Mouse (Mus musculus) midbrain, embryonic 13.5 days (tissue): ENCODE measurements around the gene Zbtb38. TPM values are rescaled to one million over a fixed set of nuclear protein-coding genes. Genes with fewer than 3 reads are reported as not detected.

Experiments
- ATAC-seq: fragments of 200-750 bp; cut with Nextera tagmentation; 2 replicates; pipeline ENCODE4 v1.8.0; 2017; ENCODE audit warnings: mild to moderate bottlenecking, moderate TSS enrichment, moderate library complexity
- H3K27ac ChIP-seq: fragments of 300-500 bp; sonication (generic); 2 replicates; pipeline ENCODE4 v1.5.1; 2015; ENCODE audit warnings: inconsistent platforms, mild to moderate bottlenecking, moderate library complexity
- H3K27me3 ChIP-seq: fragments of 300-500 bp; sonication (generic); 2 replicates; pipeline ENCODE4 v1.6.1; 2015; ENCODE audit warnings: mild to moderate bottlenecking, inconsistent platforms
- H3K36me3 ChIP-seq: fragments of 300-500 bp; sonication (generic); 2 replicates; pipeline ENCODE4 v1.6.1; 2015; ENCODE audit warnings: mild to moderate bottlenecking, inconsistent platforms
- H3K4me1 ChIP-seq: fragments of 300-500 bp; sonication (generic); replicated peaks from 2 replicates; pipeline ENCODE4 v1.6.1; 2015; ENCODE audit warnings: inconsistent platforms
- H3K4me2 ChIP-seq: fragments of 300-500 bp; sonication (generic); replicated peaks from 2 replicates; pipeline ENCODE4 v1.6.1; 2015; ENCODE audit warnings: moderate library complexity, mild to moderate bottlenecking, inconsistent platforms
- H3K4me3 ChIP-seq: fragments of 300-500 bp; sonication (generic); replicated peaks from 2 replicates; pipeline ENCODE4 v1.5.1; 2015; ENCODE audit warnings: mild to moderate bottlenecking, inconsistent platforms
- H3K9ac ChIP-seq: fragments of 300-500 bp; sonication (generic); replicated peaks from 2 replicates; pipeline ENCODE4 v1.6.1; 2015; ENCODE audit warnings: mild to moderate bottlenecking, inconsistent platforms
- H3K9me3 ChIP-seq: fragments of 300-500 bp; sonication (generic); 2 replicates; pipeline ENCODE4 v1.6.1; 2016; ENCODE audit warnings: mild to moderate bottlenecking, inconsistent platforms
- WGBS: fragments of 180-500 bp; shearing (Covaris S2); methylation state at CpG from one replicate; pipeline ENCODE4 v1.1.7; 2015; 5-methylcytosine and 5-hydroxymethylcytosine counted together
- polyA plus RNA-seq: library from polyadenylated mRNA; unstranded; fragments of >200 nt; fragmentation: Nextera tagmentation; extraction: Ambion mirVana; gene quantifications from 2 replicates; pipeline ENCODE4 v1.2.1, GENCODE M21; 2015

Zbtb38 gene
- polyA plus RNA-seq, 1 experiment from 2014 or later: 38.0 TPM

DNA sequence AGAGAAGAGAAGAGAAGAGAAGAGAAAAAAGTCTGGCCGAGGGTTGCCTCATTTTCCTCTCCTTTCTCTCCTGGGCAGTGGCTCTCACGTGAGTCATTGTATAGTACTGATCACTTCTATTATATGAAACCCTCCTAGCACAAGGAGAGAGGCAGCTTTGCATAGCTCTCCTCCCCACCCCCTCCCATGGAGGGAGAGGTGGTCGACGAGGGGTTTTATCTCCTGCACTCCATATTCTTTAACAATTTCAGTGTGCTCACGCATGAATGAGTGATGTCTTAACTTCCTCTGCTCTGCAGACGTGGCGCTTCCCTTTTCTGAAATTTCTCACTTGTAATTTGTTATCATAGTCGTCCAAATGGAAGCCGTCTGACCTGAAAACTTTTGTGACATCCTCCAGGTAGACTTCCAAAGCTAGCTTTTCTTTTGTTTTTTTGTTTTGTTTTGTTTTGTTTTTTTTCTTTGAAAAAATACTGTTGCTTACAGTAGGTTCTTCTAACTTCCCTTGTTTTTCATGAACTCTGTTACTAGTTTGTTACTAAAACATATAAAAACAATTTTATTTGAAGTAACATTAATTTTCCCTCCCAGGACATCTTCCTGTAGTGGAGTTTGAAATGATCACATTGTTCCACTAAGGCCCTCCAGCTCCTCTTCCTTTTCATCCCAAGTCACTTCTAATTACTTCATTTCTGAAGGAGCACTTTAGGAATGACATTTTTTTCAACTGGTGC lies 116.0 kb downstream of the Zbtb38 start:
- Histone ChIP-seq H3K9me3 (no peaks in the 10 kb centered on the region), H3K27me3 (peaks cover 14% of the 10 kb centered on the region), H3K4me1 (peaks cover 4% of the 10 kb centered on the region; the same call in 1 of the 2 replicates), H3K27ac (no peak overlapping the region), H3K4me3 (no peak overlapping the region), H3K4me2 (no peak overlapping the region), H3K36me3 (no peaks in the 10 kb centered on the region), H3K9ac (no peak overlapping the region)
- no peak for ATAC-seq
- 45% methylated on average over 9 of the region's 9 CpGs for WGBS

DNA sequence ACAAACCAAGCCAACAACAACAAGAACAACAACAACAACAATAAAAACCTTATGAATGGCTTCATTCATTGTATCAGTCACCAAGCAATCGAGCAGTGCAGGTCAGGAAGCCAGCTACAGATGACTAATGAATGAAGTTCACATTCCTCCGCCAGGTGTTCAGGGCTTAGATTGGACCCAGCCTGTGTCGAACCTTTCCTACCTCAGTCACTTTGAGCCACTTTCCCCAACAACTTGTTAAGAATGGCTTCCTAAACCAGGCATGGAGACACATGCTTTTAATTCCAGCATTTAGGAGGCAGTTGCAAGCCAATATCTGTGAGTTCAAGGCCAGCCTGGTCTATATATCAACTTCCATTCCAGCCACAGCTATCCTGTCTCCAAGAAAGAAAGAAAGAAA lies 116.7 kb downstream of the Zbtb38 start:
- Histone ChIP-seq H3K27me3 (peaks cover 14% of the 10 kb centered on the region), H3K9me3 (no peaks in the 10 kb centered on the region), H3K36me3 (no peaks in the 10 kb centered on the region), H3K27ac (no peak overlapping the region), H3K4me1 (peaks cover 5% of the 10 kb centered on the region; the same call in 1 of the 2 replicates), H3K4me3 (no peak overlapping the region), H3K9ac (no peak overlapping the region), H3K4me2 (no peak overlapping the region)
- ATAC-seq: no peak
- 85% methylated on average over 3 of the region's 3 CpGs for WGBS

DNA sequence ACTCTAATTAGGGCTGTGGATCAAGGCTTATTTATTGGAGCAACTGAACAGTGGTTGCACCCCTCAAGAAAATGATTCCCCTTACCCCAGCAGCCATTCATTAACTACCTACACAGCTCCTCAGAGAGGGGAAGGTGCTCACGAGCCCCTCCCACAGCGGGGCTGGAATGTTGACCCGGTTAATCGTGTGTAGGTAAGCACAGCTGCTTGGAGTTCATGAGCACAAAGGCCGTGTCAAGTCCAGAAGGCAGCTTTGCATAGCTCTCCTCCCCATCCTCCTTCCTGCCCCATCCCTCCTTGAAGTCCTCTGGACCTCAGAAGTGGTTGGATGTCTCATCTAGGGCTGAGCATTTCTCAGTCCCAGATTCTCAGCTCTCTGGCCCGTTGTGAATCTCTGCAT lies 117.5 kb downstream of the Zbtb38 start:
- H3K36me3 ChIP-seq: no peaks in the 10 kb centered on the region
- H3K4me3 ChIP-seq: no peak overlapping the region
- no peak for ATAC-seq
- H3K9me3 ChIP-seq: no peaks in the 10 kb centered on the region
- no peak overlapping the region for H3K27ac ChIP-seq
- WGBS: 80% methylated on average over 6 of the region's 6 CpGs
- H3K4me2 ChIP-seq: no peak overlapping the region
- H3K27me3 ChIP-seq: peaks cover 14% of the 10 kb centered on the region
- no peak overlapping the region for H3K9ac ChIP-seq
- peaks cover 7% of the 10 kb centered on the region; the same call in 1 of the 2 replicates for H3K4me1 ChIP-seq

DNA sequence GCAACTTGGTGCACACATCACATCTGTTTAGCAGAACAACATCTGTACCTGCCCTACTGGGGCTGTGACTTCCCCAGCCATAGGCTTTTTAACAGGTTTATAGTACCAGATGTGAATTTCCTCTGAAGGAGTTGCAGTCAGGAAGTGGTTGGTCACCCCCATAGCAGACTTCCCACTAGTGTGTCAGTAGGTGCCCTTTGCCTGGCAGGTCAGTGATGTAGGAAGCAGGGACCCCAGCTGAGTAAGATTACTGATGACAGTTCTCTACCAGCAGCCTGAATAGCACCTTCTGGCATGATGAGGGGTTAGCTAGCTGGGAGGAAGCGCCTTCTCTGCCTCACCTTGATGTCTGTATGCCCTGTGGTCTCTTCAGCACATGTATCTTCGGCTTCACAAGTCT lies 118.9 kb downstream of the Zbtb38 start:
- ATAC-seq: no peak
- Histone ChIP-seq H3K27ac (no peak overlapping the region), H3K36me3 (no peaks in the 10 kb centered on the region), H3K27me3 (peaks cover 18% of the 10 kb centered on the region), H3K9me3 (no peaks in the 10 kb centered on the region), H3K9ac (no peak overlapping the region), H3K4me2 (no peak overlapping the region), H3K4me3 (no peak overlapping the region), H3K4me1 (peaks cover 14% of the 10 kb centered on the region; the same call in 1 of the 2 replicates)
- WGBS: 81% methylated on average over 2 of the region's 2 CpGs

Other genes starting within 250 kb of the Zbtb38 start
- gene Gm28729, start 227.6 kb downstream of the Zbtb38 start, polyA plus RNA-seq: 0.10 TPM in 1 of 2 replicates, not detected in the other
- 15.8 and 16.7 TPM in 2 replicates for gene Rasa2, start 121.2 kb downstream of the Zbtb38 start, polyA plus RNA-seq
- gene Pxylp1, start 139.8 kb upstream of the Zbtb38 start, polyA plus RNA-seq: 63.6 and 70.7 TPM in 2 replicates